In the genomic region with DNA sequence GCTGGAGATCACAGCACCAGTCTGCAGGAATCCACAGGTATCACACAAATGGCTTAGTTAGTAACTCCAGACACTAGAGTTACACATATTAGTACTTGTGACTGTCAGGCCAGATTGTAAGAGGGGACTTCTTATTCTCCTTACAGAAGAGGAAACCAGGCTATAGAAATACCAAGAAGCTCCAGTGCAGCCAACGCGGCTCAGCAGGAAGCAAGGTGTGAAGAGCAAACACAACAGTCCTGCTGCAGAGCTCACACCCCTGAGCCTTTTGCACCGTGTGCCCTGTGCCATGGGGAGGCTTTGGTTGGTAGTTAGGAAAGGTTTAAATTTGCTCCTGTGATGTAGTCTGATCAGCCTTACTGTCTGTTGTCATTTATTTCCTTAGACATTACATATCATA, we compare ENCODE assay signal across 33 mouse cellular contexts.
"Had no signal": no experiment of that assay in that cellular context is flagged by ENCODE, and none has a peak within 500 bp of the region (broad histone marks: within the 10 kb centered on the region; RNA-seq: fewer than 3 reads in every experiment).

No protein-coding gene starts in this region.

- H3K36me3 ChIP-seq: heart, embryonic 15.5 days; hindbrain, embryonic 12.5 days; hindbrain, embryonic 15.5 days; intestine, embryonic 15.5 days had no signal

- H3K4me3 ChIP-seq: heart, embryonic 10.5 days; heart, embryonic 12.5 days; heart, embryonic 13.5 days; heart, embryonic 15.5 days; hindbrain, embryonic 10.5 days; hindbrain, embryonic 12.5 days; hindbrain, embryonic 13.5 days; hindbrain, embryonic 15.5 days; intestine, embryonic 15.5 days; kidney, embryonic 15.5 days; layer of hippocampus, adult 2 months; left cerebral cortex, adult 2 months had no signal

- ATAC-seq: hindbrain, embryonic 16.5 days; hindbrain, postnatal 0 days; intestine, embryonic 15.5 days; intestine, embryonic 16.5 days; intestine, postnatal 0 days had no signal

- H3K4me1 ChIP-seq: heart, embryonic 10.5 days; heart, embryonic 12.5 days; heart, embryonic 13.5 days; heart, embryonic 15.5 days; hindbrain, embryonic 10.5 days; hindbrain, embryonic 12.5 days; hindbrain, embryonic 13.5 days; hindbrain, embryonic 15.5 days; intestine, embryonic 15.5 days; kidney, embryonic 15.5 days had no signal

- DNase-seq: heart, postnatal 10 days; heart, postnatal 14 days; heart, postnatal 36 days; heart, postnatal 4 days; kidney, adult 11 months; kidney, adult 18-20 months; kidney, adult 8-10 months; kidney, adult 9 months; kidney, postnatal 10 days; kidney, postnatal 14 days; kidney, postnatal 25 days; kidney, postnatal 36 days; kidney, postnatal 4 days; layer of hippocampus, adult 9-11 months; layer of hippocampus, postnatal 36 days had no signal

- H3K27me3 ChIP-seq: heart, embryonic 12.5 days; heart, embryonic 13.5 days; heart, embryonic 15.5 days; hindbrain, embryonic 12.5 days; hindbrain, embryonic 13.5 days; hindbrain, embryonic 15.5 days; intestine, embryonic 15.5 days; kidney, embryonic 15.5 days had no signal

- H3K27ac ChIP-seq: heart, embryonic 10.5 days; heart, embryonic 13.5 days; heart, embryonic 15.5 days; hindbrain, embryonic 10.5 days; hindbrain, embryonic 12.5 days; hindbrain, embryonic 13.5 days; hindbrain, embryonic 14.5 days; hindbrain, embryonic 15.5 days; hindbrain, postnatal 0 days; intestine, embryonic 15.5 days; kidney, embryonic 15.5 days; kidney, postnatal 0 days; layer of hippocampus, adult 2 months; left cerebral cortex, adult 2 months had no signal
